Mouse (Mus musculus) CH12.LX (cell line): ENCODE measurements around the gene Slc31a1. TPM values are rescaled to one million over a fixed set of nuclear protein-coding genes. Genes with fewer than 3 reads are reported as not detected.

ENCODE experiments used
- DNase-seq: peaks from one replicate; pipeline ENCODE4 v3.0.0-alpha.2; 2013; ENCODE audit errors: extremely low read depth
- H3K27ac ChIP-seq: 2 replicates; pipeline ENCODE4 v1.5.1; 2012; ENCODE audit warnings: low read depth, mild to moderate bottlenecking, control low read depth, moderate library complexity; ENCODE audit not compliant: insufficient read depth
- H3K27me3 ChIP-seq: replicated peaks from 2 replicates; pipeline ENCODE3; 2012; ENCODE audit warnings: inconsistent platforms
- H3K36me3 ChIP-seq, 2 experiments: replicated peaks in 1 of 2; 2 replicates each; pipeline versions ENCODE3 to v1.6.1; 2012; ENCODE audit warnings: inconsistent platforms in 1 of 2, low read length in 1 of 2, mild to moderate bottlenecking in 1 of 2, mixed read lengths in 1 of 2, moderate library complexity in 1 of 2; ENCODE audit not compliant: control insufficient read depth in 1 of 2, insufficient read depth in 1 of 2
- H3K4me1 ChIP-seq, 2 experiments: 2 replicates each; pipeline ENCODE4 v1.6.1; 2012; ENCODE audit warnings: inconsistent platforms in 1 of 2, moderate library complexity in 1 of 2; ENCODE audit not compliant: insufficient read depth in 2 of 2, control insufficient read depth in 1 of 2
- H3K4me2 ChIP-seq: 2 replicates; pipeline ENCODE4 v1.6.1; 2012; ENCODE audit warnings: low read depth, mild to moderate bottlenecking, control low read depth; ENCODE audit not compliant: poor library complexity, insufficient read depth, severe bottlenecking
- H3K4me3 ChIP-seq, 3 experiments: fragments of 150-350 bp in 1 of 3; sonication (generic) in 1 of 3; replicated peaks in 1 of 3; 2 replicates each; pipeline versions ENCODE3 to v1.5.1; 2011 to 2012; ENCODE audit warnings: low read depth in 2 of 3, low read length in 2 of 3, mild to moderate bottlenecking in 2 of 3, moderate library complexity in 2 of 3, control low read depth in 1 of 3, improper control_type of control experiment in 1 of 3, inconsistent platforms in 1 of 3, mixed read lengths in 1 of 3; ENCODE audit not compliant: poor library complexity in 1 of 3
- H3K79me2 ChIP-seq: replicated peaks from 2 replicates; pipeline ENCODE4 v1.6.1; 2012; ENCODE audit warnings: mild to moderate bottlenecking, moderate library complexity; ENCODE audit not compliant: control insufficient read depth, poor library complexity, insufficient read depth, severe bottlenecking; ENCODE audit errors: extremely low read depth
- H3K9ac ChIP-seq: 2 replicates; pipeline ENCODE4 v1.6.1; 2012; ENCODE audit warnings: low read depth, mild to moderate bottlenecking, control low read depth, moderate library complexity; ENCODE audit not compliant: insufficient read depth
- H3K9me3 ChIP-seq: replicated peaks from 2 replicates; pipeline ENCODE3; 2012; ENCODE audit warnings: low read length, inconsistent platforms, mixed read lengths
- BHLHE40 ChIP-seq: IDR thresholded peaks from 2 replicates; pipeline ENCODE4 v1.6.1; 2011; ENCODE audit warnings: mild to moderate bottlenecking, low read depth, low read length, improper control_type of control experiment
- CHD1 ChIP-seq: IDR thresholded peaks from 2 replicates; pipeline ENCODE4 v1.6.1; 2012; ENCODE audit warnings: low read depth, low read length, improper control_type of control experiment, inconsistent platforms
- CHD2 ChIP-seq: IDR thresholded peaks from 2 replicates; pipeline ENCODE4 v1.6.1; 2011; ENCODE audit warnings: low read length, improper control_type of control experiment
- E2F4 ChIP-seq: IDR thresholded peaks from 2 replicates; pipeline ENCODE4 v1.6.1; 2011; ENCODE audit warnings: low read depth, low read length, improper control_type of control experiment; ENCODE audit not compliant: insufficient replicate concordance
- ELF1 ChIP-seq: IDR thresholded peaks from 2 replicates; pipeline ENCODE4 v1.6.1; 2014; ENCODE audit warnings: low read depth, mild to moderate bottlenecking, inconsistent platforms, low read length, improper control_type of control experiment
- ETS1 ChIP-seq: conservative IDR thresholded peaks from 2 replicates; pipeline ENCODE4 v1.6.1; 2012; ENCODE audit warnings: low read depth, mild to moderate bottlenecking, inconsistent platforms, low read length, improper control_type of control experiment, moderate library complexity
- GABPA ChIP-seq: IDR thresholded peaks from 2 replicates; pipeline ENCODE4 v1.6.1; 2012; ENCODE audit warnings: low read depth, low read length, improper control_type of control experiment, inconsistent platforms; ENCODE audit not compliant: insufficient replicate concordance
- HCFC1 ChIP-seq: IDR thresholded peaks from 2 replicates; pipeline ENCODE4 v1.6.1; 2012; ENCODE audit warnings: low read depth, mild to moderate bottlenecking, inconsistent platforms, low read length, improper control_type of control experiment
- IRF4 ChIP-seq: IDR thresholded peaks from 2 replicates; pipeline ENCODE4 v1.6.1; 2014; ENCODE audit warnings: low read depth, mild to moderate bottlenecking, inconsistent platforms, low read length, improper control_type of control experiment
- JUN ChIP-seq: IDR thresholded peaks from 2 replicates; pipeline ENCODE4 v1.6.1; 2011; ENCODE audit warnings: low read depth, mild to moderate bottlenecking, low read length, improper control_type of control experiment, moderate library complexity; ENCODE audit not compliant: insufficient read depth
- JUND ChIP-seq: conservative IDR thresholded peaks from 2 replicates; pipeline ENCODE4 v1.6.1; 2011; ENCODE audit warnings: low read depth, low read length, improper control_type of control experiment
- MEF2A ChIP-seq: IDR thresholded peaks from 2 replicates; pipeline ENCODE4 v1.6.1; 2014; ENCODE audit warnings: low read depth, mild to moderate bottlenecking, inconsistent platforms, low read length, improper control_type of control experiment, borderline replicate concordance
- MXI1 ChIP-seq: IDR thresholded peaks from 2 replicates; pipeline ENCODE4 v1.6.1; 2011; ENCODE audit warnings: mild to moderate bottlenecking, low read depth, low read length, improper control_type of control experiment
- MYC ChIP-seq: IDR thresholded peaks from 2 replicates; pipeline ENCODE4 v1.6.1; 2011; ENCODE audit warnings: low read depth, mild to moderate bottlenecking, improper control_type of control experiment, low read length
- PAX5 ChIP-seq: IDR thresholded peaks from 2 replicates; pipeline ENCODE4 v1.6.1; 2012; ENCODE audit warnings: low read length, inconsistent platforms, mixed read lengths
- POLR2A ChIP-seq: IDR thresholded peaks from 2 replicates; pipeline ENCODE4 v1.6.1; 2011; ENCODE audit warnings: low read depth, mild to moderate bottlenecking, improper control_type of control experiment, low read length
- RAD21 ChIP-seq: IDR thresholded peaks from 2 replicates; pipeline ENCODE4 v1.6.1; 2011; ENCODE audit warnings: low read depth, mild to moderate bottlenecking, low read length, improper control_type of control experiment, moderate library complexity
- RCOR1 ChIP-seq: conservative IDR thresholded peaks from 2 replicates; pipeline ENCODE4 v1.6.1; 2012; ENCODE audit warnings: low read depth, mild to moderate bottlenecking, inconsistent platforms, low read length, improper control_type of control experiment
- SMC3 ChIP-seq: IDR thresholded peaks from 2 replicates; pipeline ENCODE4 v1.6.1; 2011; ENCODE audit warnings: low read depth, low read length, improper control_type of control experiment
- TCF12 ChIP-seq: IDR thresholded peaks from 2 replicates; pipeline ENCODE4 v1.6.1; 2014; ENCODE audit warnings: low read depth, mild to moderate bottlenecking, inconsistent platforms, low read length, improper control_type of control experiment
- UBTF ChIP-seq: IDR thresholded peaks from 2 replicates; pipeline ENCODE4 v1.6.1; 2012; ENCODE audit warnings: low read depth, mild to moderate bottlenecking, inconsistent platforms, low read length, improper control_type of control experiment, moderate library complexity
- USF1 ChIP-seq: IDR thresholded peaks from 2 replicates; pipeline ENCODE4 v1.6.1; 2014; ENCODE audit warnings: low read depth, mild to moderate bottlenecking, inconsistent platforms, low read length, improper control_type of control experiment
- USF2 ChIP-seq: conservative IDR thresholded peaks from 2 replicates; pipeline ENCODE4 v1.6.1; 2011; ENCODE audit warnings: low read depth, low read length, improper control_type of control experiment
- ZKSCAN1 ChIP-seq: IDR thresholded peaks from 2 replicates; pipeline ENCODE4 v1.6.1; 2012; ENCODE audit warnings: low read depth, inconsistent platforms, low read length, improper control_type of control experiment, borderline replicate concordance
- ZMIZ1 ChIP-seq: IDR thresholded peaks from 2 replicates; pipeline ENCODE4 v1.6.1; 2012; ENCODE audit warnings: low read depth, mild to moderate bottlenecking, inconsistent platforms, low read length, improper control_type of control experiment
- ZNF384 ChIP-seq: IDR thresholded peaks from 2 replicates; pipeline ENCODE4 v1.6.1; 2012; ENCODE audit warnings: low read depth, low read length, improper control_type of control experiment, inconsistent platforms
- dilution Hi-C: fragments of 300-500 bp; cut with MboI; formaldehyde crosslinking; loops from 2 replicates; pipeline ENCODE4 v1.14.3; 2020; ENCODE audit warnings: low sequenced_read_pairs; ENCODE audit not compliant: extremely low pct_unique_long_range_greater_than_20kb, extremely low pct_ligation_motif_present
- in situ Hi-C: fragments of 300-500 bp; cut with MboI; formaldehyde crosslinking; loops from 3 replicates; pipeline ENCODE4 v1.14.3; 2019; ENCODE audit warnings: low sequenced_read_pairs, low pct_ligation_motif_present, low pct_unique_long_range_greater_than_20kb, mixed read lengths
- polyA plus RNA-seq: library from polyadenylated mRNA; unstranded; fragments of >175 nt; gene quantifications from 2 replicates; pipeline ENCODE4 v1.2.1, GENCODE M21; 2012; ENCODE audit warnings: low read depth; ENCODE audit not compliant: insufficient read length
- total RNA-seq, 2 experiments: library from RNA; depleted of rRNA; stranded (reverse); fragments of 300-350 nt in 1 of 2; fragments of >200 nt in 1 of 2; gene quantifications; 2 replicates each; pipeline ENCODE4 v1.2.3; 2012 to 2014

Slc31a1 gene
- total and polyA plus RNA-seq, 3 experiments = 14.0 to 32.5 (median 19.7) TPM

DNA sequence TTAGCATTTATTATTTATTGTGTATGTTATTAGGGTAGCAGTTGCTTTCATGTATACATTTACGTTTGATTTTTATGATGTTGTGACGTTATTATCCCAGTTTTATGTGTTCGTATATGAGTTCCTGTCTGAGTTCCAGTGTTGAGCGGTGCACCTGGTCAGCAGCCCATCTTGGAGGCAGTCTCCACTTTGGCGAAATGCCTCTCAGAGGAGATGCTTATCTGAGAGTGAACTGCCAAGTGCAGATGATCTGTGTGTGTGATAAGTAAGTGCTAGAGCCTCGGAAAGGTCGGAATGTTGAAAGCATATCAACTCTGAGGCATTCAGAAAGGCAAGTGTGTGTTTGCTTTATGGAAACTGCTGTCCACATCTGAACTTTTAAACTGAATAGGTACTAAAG, 13.1 kb downstream of the Slc31a1 start:
- Histone ChIP-seq H3K9me3 (no peaks in the 10 kb centered on the region), H3K79me2 (peaks cover 5% of the 10 kb centered on the region), H3K27me3 (no peaks in the 10 kb centered on the region), H3K9ac (no peak overlapping the region), H3K4me1 (peaks cover 0 to 11% of the 10 kb centered on the region in 2 experiments; a peak in 2 of 4 replicates), H3K36me3 (peaks cover 0 to 21% of the 10 kb centered on the region in 2 experiments), H3K27ac (no peak overlapping the region), H3K4me2 (no peak overlapping the region), H3K4me3 (no peak overlapping the region)
- no peak for DNase-seq
- in situ Hi-C loops = no loop called here
- TF ChIP-seq POLR2A (no peak), RCOR1 (no peak), USF1 (no peak), GABPA (no peak), MEF2A (no peak), PAX5 (no peak)
- dilution Hi-C loops = no loop called here

DNA sequence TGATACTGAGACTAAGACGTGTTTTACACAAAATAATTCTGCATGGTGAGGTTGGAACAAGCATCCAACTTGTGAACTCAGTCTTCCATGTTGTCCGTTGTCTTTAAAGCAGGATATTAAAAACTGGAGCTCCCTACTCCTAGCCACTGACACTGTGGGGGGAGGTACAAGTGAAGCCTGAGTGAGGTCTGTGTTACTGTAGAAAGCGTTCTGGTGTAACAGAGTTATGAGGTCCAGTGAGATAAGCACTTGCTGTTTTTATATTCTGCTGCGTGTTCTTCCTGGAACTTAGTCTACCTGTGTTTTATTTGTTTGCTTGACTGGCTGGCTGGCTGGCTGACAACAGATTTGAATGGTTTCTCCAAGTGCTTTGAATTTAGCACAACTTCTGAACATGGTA, 13.8 kb downstream of the Slc31a1 start:
- Histone ChIP-seq H3K27me3 (no peaks in the 10 kb centered on the region), H3K79me2 (peaks cover 5% of the 10 kb centered on the region), H3K9ac (no peak overlapping the region), H3K4me3 (no peak overlapping the region), H3K4me2 (no peak overlapping the region), H3K9me3 (no peaks in the 10 kb centered on the region), H3K4me1 (peaks cover 0 to 11% of the 10 kb centered on the region in 2 experiments; a peak in 2 of 4 replicates), H3K36me3 (peaks cover 0 to 22% of the 10 kb centered on the region in 2 experiments), H3K27ac (no peak overlapping the region)
- TF ChIP-seq RAD21 (no peak), RCOR1 (no peak), POLR2A (no peak), TCF12 (no peak), IRF4 (no peak), E2F4 (no peak), ETS1 (no peak)
- in situ Hi-C loops (no loop called here), dilution Hi-C loops (no loop called here)
- DNase-seq = no peak

GRCm38 (mm10) chr4:62376123-62376522, 15.6 kb downstream of the Slc31a1 start:
- no peaks in the 10 kb centered on the region for H3K9me3 ChIP-seq
- no peak overlapping the region for H3K9ac ChIP-seq
- H3K27me3 ChIP-seq = no peaks in the 10 kb centered on the region
- TF ChIP-seq JUND (no peak), ZNF384 (no peak), ZMIZ1 (no peak), UBTF (no peak), CHD1 (no peak), TCF12 (no peak), ELF1 (no peak), RAD21 (no peak), MYC (no peak), CHD2 (no peak), USF2 (no peak), MXI1 (no peak), BHLHE40 (no peak), HCFC1 (no peak), ETS1 (no peak), JUN (no peak), SMC3 (no peak), ZKSCAN1 (no peak), GABPA (no peak)
- in situ Hi-C loops (no loop called here), dilution Hi-C loops (no loop called here)
- H3K36me3 ChIP-seq = peaks cover 0 to 23% of the 10 kb centered on the region in 2 experiments
- peaks cover 3% of the 10 kb centered on the region for H3K79me2 ChIP-seq
- DNase-seq = no peak
- peaks cover 0 to 3% of the 10 kb centered on the region in 2 experiments; a peak in 1 of 4 replicates for H3K4me1 ChIP-seq
- H3K4me2 ChIP-seq = no peak overlapping the region
- no peak overlapping the region for H3K4me3 ChIP-seq
- no peak overlapping the region for H3K27ac ChIP-seq
